Mouse (Mus musculus): ENCODE results near the gene Olfr713. TPM values are rescaled to one million over a fixed set of nuclear protein-coding genes. Genes with fewer than 3 reads are reported as not detected.

Olfr713 gene
- not detected in 2 replicates for polyA plus RNA-seq (2012; rRNA removed)

DNA sequence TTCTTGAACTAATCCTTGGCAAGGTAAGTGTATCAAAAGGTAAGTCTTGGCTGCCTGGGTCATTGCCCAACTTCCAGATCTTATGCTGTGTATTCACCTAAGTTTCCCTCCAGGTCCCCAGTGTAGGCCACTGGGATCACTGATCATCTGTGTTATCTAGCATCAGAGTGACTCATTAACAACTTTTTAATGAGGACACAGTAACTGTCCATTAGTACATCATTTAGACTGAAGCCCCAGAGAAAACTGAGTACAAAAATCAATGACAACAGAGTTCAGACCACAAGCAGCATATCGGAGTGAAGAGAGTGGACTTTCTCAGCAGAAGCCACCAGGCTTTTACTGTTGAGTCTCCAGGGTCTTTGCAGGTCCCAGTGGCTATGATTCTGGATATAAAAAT is at the start of gene Olfr713:
Gene Olfr713 (plus strand): TSS at position 301 of the 400 bp plus-strand sequence.
- no peak for DNase-seq (ENCODE audit: low read depth)
- TF ChIP-seq CTCF (IDR thresholded peaks at IDR 0.05; ENCODE audit: borderline replicate concordance, extremely low read depth, insufficient read depth, insufficient read length) (no peak), POLR2A (IDR thresholded peaks at IDR 0.05; ENCODE audit: borderline replicate concordance, extremely low read depth, insufficient read depth, insufficient read length, poor library complexity, severe bottlenecking) (no peak)

DNA sequence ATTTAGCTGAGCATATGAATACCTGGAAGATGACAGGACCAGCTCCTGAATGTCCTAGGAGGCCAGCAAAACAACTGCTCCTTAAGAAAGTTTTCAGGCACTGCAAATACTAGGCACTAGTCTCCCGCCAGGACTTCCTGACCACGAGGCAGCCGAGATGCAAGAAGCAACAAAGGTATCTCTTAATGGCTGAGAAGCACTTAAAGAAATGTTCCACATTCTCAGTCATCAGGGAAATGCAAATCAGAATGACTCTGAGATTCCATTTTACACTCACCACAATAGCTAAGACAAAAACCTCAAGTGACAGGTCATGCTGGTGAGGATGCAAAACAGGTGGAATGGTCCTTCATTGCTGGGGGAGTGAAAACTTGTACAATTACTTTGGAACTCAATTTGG is 45.7 kb upstream of the Olfr713 start:
- no peak for TF ChIP-seq POLR2A (IDR thresholded peaks at IDR 0.05; ENCODE audit: borderline replicate concordance, extremely low read depth, insufficient read depth, insufficient read length, poor library complexity, severe bottlenecking)
- no peak for TF ChIP-seq CTCF (IDR thresholded peaks at IDR 0.05; ENCODE audit: borderline replicate concordance, extremely low read depth, insufficient read depth, insufficient read length)

DNA sequence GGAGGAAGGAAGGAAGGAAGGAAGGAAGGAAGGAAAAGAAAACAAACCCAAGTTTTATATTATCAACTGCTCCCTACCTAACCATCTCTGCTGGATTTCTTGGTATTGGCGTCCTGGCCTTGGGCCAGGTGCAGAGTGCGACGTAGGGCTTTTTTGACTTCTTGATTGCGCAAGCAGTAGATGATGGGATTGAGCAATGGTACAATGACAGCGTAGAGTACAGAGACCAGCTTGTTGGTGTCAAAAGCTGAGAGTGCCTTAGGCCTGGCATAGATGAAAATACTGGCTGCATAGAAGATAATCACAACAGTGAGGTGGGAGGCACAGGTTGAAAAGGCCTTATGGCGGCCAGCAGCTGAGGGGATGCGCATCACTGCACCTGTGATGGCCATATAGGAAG is 30.2 kb upstream of the Olfr713 start:
- no peak for DNase-seq (ENCODE audit: low read depth)
- TF ChIP-seq POLR2A (IDR thresholded peaks at IDR 0.05; ENCODE audit: borderline replicate concordance, extremely low read depth, insufficient read depth, insufficient read length, poor library complexity, severe bottlenecking) (no peak), CTCF (IDR thresholded peaks at IDR 0.05; ENCODE audit: borderline replicate concordance, extremely low read depth, insufficient read depth, insufficient read length) (no peak)

More for the DNA sequence above, 45.7 kb upstream of the Olfr713 start:
- no peak for DNase-seq (ENCODE audit: low read depth)

DNA sequence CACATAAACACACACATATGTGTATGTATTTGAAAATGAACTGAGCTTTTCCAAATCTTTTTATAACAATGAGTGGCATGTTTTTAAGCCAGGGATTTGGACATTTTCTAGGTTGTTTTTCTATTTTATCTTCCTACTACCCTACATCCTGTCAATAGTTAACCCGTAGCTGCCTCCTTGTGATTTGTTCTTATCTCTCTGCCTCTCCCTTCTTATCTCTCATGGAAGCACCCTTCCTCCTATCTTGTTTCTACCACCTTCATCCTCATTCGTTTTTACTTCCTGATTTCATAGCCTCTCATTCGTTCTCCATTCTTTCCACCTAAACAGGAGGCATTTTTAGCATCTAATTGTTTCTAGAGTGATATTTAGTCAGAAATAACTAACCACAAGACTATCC is 26.8 kb upstream of the Olfr713 start:
- no peak for DNase-seq (ENCODE audit: low read depth)
- TF ChIP-seq POLR2A (IDR thresholded peaks at IDR 0.05; ENCODE audit: borderline replicate concordance, extremely low read depth, insufficient read depth, insufficient read length, poor library complexity, severe bottlenecking), result no peak

DNA sequence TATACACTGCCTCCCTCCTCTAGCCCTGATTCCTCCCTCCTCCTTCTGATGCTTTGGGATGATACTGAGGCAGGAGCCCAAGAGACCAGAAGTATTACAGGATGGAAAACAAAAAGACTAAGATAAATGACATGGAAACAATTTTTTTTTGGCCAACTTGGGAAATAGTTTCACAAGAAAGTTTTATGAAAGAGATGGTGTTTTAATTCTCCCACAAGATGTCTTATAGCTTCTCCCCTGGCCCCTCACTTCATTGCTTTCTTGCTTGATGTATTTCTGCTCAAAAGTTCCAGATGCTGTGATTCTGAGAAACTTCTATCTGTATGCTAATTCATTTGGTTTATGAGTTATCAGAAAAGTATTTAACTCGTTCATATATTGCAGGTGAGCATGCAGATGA is 25.0 kb upstream of the Olfr713 start, which contains the start of gene Olfr2:
Gene Olfr2 (minus strand): TSS at position 101 of the 400 bp plus-strand sequence.
- TF ChIP-seq CTCF (IDR thresholded peaks at IDR 0.05; ENCODE audit: borderline replicate concordance, extremely low read depth, insufficient read depth, insufficient read length), result no peak
- TF ChIP-seq POLR2A (IDR thresholded peaks at IDR 0.05; ENCODE audit: borderline replicate concordance, extremely low read depth, insufficient read depth, insufficient read length, poor library complexity, severe bottlenecking), result no peak
- no peak for DNase-seq (ENCODE audit: low read depth)

DNA sequence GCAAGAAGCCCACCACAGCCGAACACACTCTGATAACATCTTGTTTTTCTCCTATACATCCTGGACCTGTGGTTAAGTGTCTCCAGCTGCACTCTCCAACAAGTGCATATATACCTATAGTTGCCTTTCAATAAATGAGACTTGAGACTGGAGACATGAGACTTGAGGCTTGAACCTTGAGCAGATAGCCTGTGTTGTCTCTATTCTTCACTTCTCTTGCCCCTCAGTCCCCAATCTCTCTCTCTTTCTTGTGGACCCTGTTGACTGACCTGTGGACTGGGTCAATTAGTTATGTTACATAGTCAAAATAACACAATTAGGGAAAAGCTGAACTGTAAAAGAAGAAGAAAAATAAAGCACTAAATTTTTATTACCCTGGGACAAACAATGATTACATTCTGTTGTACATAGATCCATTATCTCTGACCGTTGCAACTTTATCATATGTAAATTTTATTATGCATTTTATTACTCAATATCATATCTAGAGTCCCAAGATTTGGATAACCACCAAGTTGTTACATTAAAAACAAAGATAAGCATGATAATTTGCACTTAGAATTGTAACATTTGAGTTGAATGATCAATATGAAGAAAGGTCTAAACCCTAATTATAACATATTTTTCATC is 9.1 kb downstream of the Olfr713 start:
- TF ChIP-seq CTCF (IDR thresholded peaks at IDR 0.05; ENCODE audit: borderline replicate concordance, extremely low read depth, insufficient read depth, insufficient read length) (no peak), POLR2A (IDR thresholded peaks at IDR 0.05; ENCODE audit: borderline replicate concordance, extremely low read depth, insufficient read depth, insufficient read length, poor library complexity, severe bottlenecking) (no peak)
- no peak for DNase-seq (ENCODE audit: low read depth)

DNA sequence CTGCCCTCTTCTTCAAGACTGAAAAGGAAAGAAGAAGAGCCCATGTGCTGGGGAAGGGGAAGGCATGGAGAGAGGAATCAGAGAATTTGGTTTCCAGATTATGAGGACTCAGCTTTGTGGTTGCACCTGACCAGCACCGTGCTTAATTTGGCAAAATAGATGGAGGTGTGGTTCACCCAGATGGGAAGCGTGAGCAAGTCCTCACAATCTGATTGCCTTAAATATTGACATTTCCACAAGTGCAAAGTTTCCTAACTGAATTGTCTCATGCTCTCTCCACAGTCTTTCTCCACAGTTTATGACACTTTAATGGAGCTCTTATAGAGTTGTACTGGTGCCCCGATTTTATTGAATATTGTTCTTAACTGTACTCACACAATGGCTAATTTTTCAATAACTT is 12.2 kb downstream of the Olfr713 start:
- no peak for DNase-seq (ENCODE audit: low read depth)
- no peak for TF ChIP-seq POLR2A (IDR thresholded peaks at IDR 0.05; ENCODE audit: borderline replicate concordance, extremely low read depth, insufficient read depth, insufficient read length, poor library complexity, severe bottlenecking)
- TF ChIP-seq CTCF (IDR thresholded peaks at IDR 0.05; ENCODE audit: borderline replicate concordance, extremely low read depth, insufficient read depth, insufficient read length), result no peak

DNA sequence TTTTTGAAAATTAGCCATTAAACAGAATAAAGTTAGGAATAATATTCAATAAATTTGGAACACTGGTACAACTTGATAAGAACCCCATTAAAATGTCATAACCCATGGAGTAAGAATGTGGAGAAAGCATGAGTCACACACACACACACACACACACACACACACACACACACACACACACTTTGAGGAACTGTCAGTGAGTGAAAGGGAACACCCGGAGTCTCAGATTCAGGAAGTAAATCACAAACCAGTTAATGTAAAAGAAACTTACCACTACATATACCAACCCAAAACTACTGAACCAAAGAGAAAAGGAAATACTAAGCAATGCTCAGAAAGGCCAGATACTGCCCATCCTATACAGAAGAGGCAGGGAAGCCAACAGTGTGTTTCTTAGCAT is 13.4 kb downstream of the Olfr713 start:
- TF ChIP-seq POLR2A (IDR thresholded peaks at IDR 0.05; ENCODE audit: borderline replicate concordance, extremely low read depth, insufficient read depth, insufficient read length, poor library complexity, severe bottlenecking), result no peak
- no peak for TF ChIP-seq CTCF (IDR thresholded peaks at IDR 0.05; ENCODE audit: borderline replicate concordance, extremely low read depth, insufficient read depth, insufficient read length)

DNA sequence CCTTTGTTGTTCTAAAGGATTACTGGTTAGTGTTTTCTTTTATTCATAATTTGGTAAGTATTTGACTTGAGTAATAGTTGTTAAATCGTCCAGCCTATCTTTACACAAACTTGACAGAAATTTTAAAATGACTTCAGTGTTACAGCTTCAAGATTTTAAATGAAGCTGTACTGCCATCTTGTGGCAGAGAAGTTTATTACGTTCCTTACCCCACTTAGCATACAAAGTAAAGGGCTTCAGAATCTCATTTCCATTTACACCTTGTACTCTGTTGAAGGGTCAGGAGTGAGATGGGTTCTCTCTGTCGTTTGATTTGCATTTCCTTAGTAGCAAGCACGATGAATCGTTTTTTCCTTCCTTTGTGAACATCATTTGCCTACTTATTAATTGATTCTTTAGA is 14.9 kb downstream of the Olfr713 start:
- peak; percentile 74 for DNase-seq (ENCODE audit: low read depth)
- no peak for TF ChIP-seq CTCF (IDR thresholded peaks at IDR 0.05; ENCODE audit: borderline replicate concordance, extremely low read depth, insufficient read depth, insufficient read length)
- no peak for TF ChIP-seq POLR2A (IDR thresholded peaks at IDR 0.05; ENCODE audit: borderline replicate concordance, extremely low read depth, insufficient read depth, insufficient read length, poor library complexity, severe bottlenecking)

More for the DNA sequence above, 13.4 kb downstream of the Olfr713 start:
- DNase-seq (ENCODE audit: low read depth), result no peak

DNA sequence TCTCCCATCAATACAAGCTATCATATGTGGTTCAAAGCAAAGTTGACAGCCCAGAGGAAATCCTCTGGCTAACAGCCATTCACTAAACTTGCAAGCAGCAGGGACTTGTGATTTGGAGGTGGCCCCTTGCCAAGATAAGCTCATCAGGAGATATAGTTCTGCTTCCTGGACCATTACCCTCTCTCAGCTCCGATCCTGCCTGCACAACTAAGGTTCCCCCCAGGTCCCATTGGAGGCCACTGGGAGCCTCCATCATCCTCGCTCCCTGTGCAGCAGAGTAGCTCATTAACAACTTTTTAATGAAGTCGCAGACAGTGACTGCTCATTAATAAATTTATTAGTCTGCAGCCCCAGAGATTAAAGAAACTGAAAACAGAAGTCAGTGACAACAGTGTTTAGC is 16.6 kb downstream of the Olfr713 start:
- TF ChIP-seq CTCF (IDR thresholded peaks at IDR 0.05; ENCODE audit: borderline replicate concordance, extremely low read depth, insufficient read depth, insufficient read length) (no peak), POLR2A (IDR thresholded peaks at IDR 0.05; ENCODE audit: borderline replicate concordance, extremely low read depth, insufficient read depth, insufficient read length, poor library complexity, severe bottlenecking) (no peak)
- DNase-seq (ENCODE audit: low read depth), result peak; percentile 5

DNA sequence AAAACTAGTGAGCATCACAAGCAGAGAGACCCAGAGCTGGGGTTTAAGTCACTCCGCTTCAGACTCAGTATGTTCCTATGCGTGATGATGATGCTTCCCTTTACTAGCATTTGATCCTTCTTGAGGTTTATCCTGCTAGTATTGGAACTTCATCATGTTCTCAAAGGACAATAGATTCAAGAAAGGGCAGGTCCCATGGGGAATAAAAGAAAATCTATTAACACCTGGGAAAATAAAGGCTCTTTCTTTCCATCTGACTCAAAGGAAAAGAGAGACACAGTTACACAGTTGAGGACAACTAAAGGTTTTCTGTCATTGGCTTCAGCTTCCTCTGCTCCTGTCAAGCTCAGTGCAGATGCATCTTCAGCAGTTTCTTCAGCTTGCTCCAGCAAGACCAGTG is 39.7 kb downstream of the Olfr713 start, which contains the start of gene Olfr714:
Gene Olfr714 (plus strand): TSS at position 301 of the 400 bp plus-strand sequence.
- no peak for DNase-seq (ENCODE audit: low read depth)
- no peak for TF ChIP-seq CTCF (IDR thresholded peaks at IDR 0.05; ENCODE audit: borderline replicate concordance, extremely low read depth, insufficient read depth, insufficient read length)
- no peak for TF ChIP-seq POLR2A (IDR thresholded peaks at IDR 0.05; ENCODE audit: borderline replicate concordance, extremely low read depth, insufficient read depth, insufficient read length, poor library complexity, severe bottlenecking)

Other genes starting within 250 kb of the Olfr713 start
- not detected in 2 replicates for gene Olfr699, start 238.0 kb upstream of the Olfr713 start, polyA plus RNA-seq (2012; rRNA removed)
- not detected in 2 replicates for gene Olfr700, start 222.3 kb upstream of the Olfr713 start, polyA plus RNA-seq (2012; rRNA removed)
- not detected in 2 replicates for gene Olfr701, start 217.0 kb upstream of the Olfr713 start, polyA plus RNA-seq (2012; rRNA removed)
- gene Olfr702, start 197.3 kb upstream of the Olfr713 start, polyA plus RNA-seq (2012; rRNA removed), result not detected in 2 replicates
- gene Olfr703, start 187.8 kb upstream of the Olfr713 start, polyA plus RNA-seq (2012; rRNA removed), result not detected in 2 replicates
- not detected in 2 replicates for gene Olfr704, start 168.0 kb upstream of the Olfr713 start, polyA plus RNA-seq (2012; rRNA removed)
- gene Olfr705, start 154.3 kb upstream of the Olfr713 start, polyA plus RNA-seq (2012; rRNA removed), result not detected in 2 replicates
- not detected in 2 replicates for gene Olfr706, start 143.0 kb upstream of the Olfr713 start, polyA plus RNA-seq (2012; rRNA removed)
- gene Olfr707, start 129.9 kb upstream of the Olfr713 start, polyA plus RNA-seq (2012; rRNA removed), result not detected in 2 replicates
- not detected in 2 replicates for gene Olfr1532-ps1, start 123.2 kb upstream of the Olfr713 start, polyA plus RNA-seq (2012; rRNA removed)
- not detected in 2 replicates for gene Olfr709-ps1, start 99.0 kb upstream of the Olfr713 start, polyA plus RNA-seq (2012; rRNA removed)
- not detected in 2 replicates for gene Olfr710, start 82.9 kb upstream of the Olfr713 start, polyA plus RNA-seq (2012; rRNA removed)
- gene Olfr6, start 67.2 kb upstream of the Olfr713 start, polyA plus RNA-seq (2012; rRNA removed), result not detected in 2 replicates
- not detected in 2 replicates for gene Olfr711, start 55.7 kb upstream of the Olfr713 start, polyA plus RNA-seq (2012; rRNA removed)
- gene Olfr2, start 25.1 kb upstream of the Olfr713 start, polyA plus RNA-seq (2012; rRNA removed), result not detected in 2 replicates
- gene Olfr714, start 39.8 kb downstream of the Olfr713 start, polyA plus RNA-seq (2012; rRNA removed), result not detected in 2 replicates
- gene Olfr17, start 62.0 kb downstream of the Olfr713 start, polyA plus RNA-seq (2012; rRNA removed), result not detected in 2 replicates
- gene Olfr715b, start 79.2 kb downstream of the Olfr713 start, polyA plus RNA-seq (2012; rRNA removed), result not detected in 2 replicates
- gene Olfr715, start 99.9 kb downstream of the Olfr713 start, polyA plus RNA-seq (2012; rRNA removed), result not detected in 2 replicates
- not detected in 2 replicates for gene Olfr716, start 107.2 kb downstream of the Olfr713 start, polyA plus RNA-seq (2012; rRNA removed)
- not detected in 2 replicates for gene Nlrp14, start 135.8 kb downstream of the Olfr713 start, polyA plus RNA-seq (2012; rRNA removed)
- gene Rbmxl2, start 178.3 kb downstream of the Olfr713 start, polyA plus RNA-seq (2012; rRNA removed), result not detected in 2 replicates